Mouse (Mus musculus): ENCODE data around the gene Slfn5.
"Not testable (repeated sequence)": the region's sequence is repeated elsewhere in the genome, so short reads cannot be mapped to it uniquely, and the experiment has no call there.

Gene Slfn5

GRCm38 (mm10) chr11:82950736-82951481 is at the start of gene Slfn5:
TSS of gene Slfn5 (plus strand) at chr11:82951349.
- no peak for DNase-seq

DNA sequence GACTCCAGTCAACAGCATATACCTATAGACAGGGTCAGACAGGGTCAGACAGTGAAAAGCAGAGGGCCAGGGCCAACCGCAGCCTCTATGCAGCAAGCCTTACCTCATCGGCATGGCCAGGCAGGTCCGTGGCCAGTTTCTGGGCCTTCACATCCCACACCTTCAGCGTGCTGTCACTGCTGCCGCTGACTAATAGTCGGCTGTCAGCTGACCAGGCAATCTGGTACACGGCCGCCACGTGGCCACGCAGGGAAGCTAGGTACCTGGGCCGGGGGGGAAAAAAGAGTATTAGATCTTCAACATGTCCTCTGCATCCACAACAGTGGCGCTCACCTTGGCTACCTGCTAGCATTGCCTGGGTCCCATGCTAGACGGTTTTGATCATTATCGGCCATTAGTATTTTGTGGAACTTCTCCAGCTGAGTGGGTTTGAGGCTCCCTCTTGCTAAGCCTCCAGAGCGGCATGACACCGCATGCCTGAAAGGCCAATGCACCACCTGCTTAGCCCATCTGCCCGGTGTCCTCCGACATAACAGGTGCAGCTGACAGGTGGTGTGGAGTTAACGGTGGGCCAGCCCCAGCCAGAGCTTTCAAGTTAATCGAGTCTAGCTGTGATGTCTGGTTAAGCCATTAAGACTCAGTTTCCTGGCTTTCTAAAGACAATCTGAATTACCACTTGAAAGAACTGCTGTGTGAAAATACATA is 49.4 kb upstream of the Slfn5 start:
- DNase-seq: no peak

GRCm38 (mm10) chr11:82904952-82905351 is 46.2 kb upstream of the Slfn5 start:
- no peak for DNase-seq

- DNase-seq: no peak
Measured at GRCm38 (mm10) chr11:82905816-82906215, 45.3 kb upstream of the Slfn5 start.

- peak; percentile 98 for DNase-seq
Measured at GRCm38 (mm10) chr11:82907651-82908607, 43.2 kb upstream of the Slfn5 start, which contains the start of gene Nle1. TSS of gene Nle1 (minus strand) at chr11:82908411.

- no peak for DNase-seq
Measured at GRCm38 (mm10) chr11:82908608-82908989, 42.5 kb upstream of the Slfn5 start.

DNA sequence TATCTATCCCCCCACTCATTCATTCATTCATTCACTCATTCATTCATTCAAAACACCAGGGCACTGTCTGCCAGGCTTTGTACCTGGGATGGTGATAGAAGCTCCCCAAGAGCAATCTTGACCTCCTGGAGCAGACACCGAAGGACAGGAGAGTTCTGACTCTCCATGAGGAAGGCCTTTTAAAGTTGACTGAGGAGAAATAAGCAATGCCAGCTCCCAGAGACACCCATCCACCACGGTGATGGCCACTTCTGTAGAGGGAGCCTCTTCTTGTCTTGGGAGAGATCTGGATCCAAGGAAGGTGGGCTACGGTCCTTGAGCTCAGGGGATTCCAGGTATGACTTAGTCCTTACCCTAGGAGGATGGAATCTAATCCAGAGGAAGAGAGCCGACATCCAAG is 40.9 kb upstream of the Slfn5 start, which contains the start of gene Unc45b:
TSS of gene Unc45b (plus strand) at position 301 of the 400 bp plus-strand sequence.
- no peak for DNase-seq

- DNase-seq: no peak
Measured at GRCm38 (mm10) chr11:82910679-82911389, 40.3 kb upstream of the Slfn5 start.

DNA sequence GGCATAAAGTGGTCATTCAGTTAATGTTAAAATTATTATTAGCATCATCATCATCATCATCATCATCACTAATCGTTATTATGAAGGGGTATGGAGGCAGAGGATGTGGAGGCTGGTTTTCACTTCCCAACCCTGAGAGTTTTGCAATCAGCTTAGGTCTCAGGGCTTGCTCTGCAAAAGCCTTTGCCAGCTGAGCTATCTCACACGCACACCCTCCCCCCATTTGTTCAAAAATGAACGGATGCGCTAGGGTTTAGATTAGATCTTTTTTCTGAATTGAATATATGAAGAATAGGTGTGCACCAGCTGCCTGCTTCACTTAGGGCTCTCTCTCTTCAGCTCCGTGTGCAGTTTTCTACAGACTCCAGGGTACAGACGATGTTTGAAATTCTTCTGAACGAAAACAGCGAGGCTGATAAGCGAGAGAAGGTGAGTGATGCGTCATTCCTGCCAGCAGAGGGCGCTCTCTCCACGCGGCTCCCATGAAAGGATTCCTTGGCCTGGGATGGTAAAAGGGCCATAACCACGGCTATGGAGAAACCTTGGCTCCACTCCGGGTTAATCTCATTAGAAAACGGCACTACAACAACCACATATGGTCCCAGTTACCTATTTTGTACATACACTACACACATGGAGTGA is 36.3 kb upstream of the Slfn5 start:
- peak; percentile 83 for DNase-seq

GRCm38 (mm10) chr11:82920768-82921167 is 30.4 kb upstream of the Slfn5 start:
- no peak for DNase-seq

GRCm38 (mm10) chr11:82921691-82922090 is 29.5 kb upstream of the Slfn5 start:
- DNase-seq: no peak

GRCm38 (mm10) chr11:82923910-82924309 is 27.2 kb upstream of the Slfn5 start:
- not testable (repeated sequence) for DNase-seq

DNA sequence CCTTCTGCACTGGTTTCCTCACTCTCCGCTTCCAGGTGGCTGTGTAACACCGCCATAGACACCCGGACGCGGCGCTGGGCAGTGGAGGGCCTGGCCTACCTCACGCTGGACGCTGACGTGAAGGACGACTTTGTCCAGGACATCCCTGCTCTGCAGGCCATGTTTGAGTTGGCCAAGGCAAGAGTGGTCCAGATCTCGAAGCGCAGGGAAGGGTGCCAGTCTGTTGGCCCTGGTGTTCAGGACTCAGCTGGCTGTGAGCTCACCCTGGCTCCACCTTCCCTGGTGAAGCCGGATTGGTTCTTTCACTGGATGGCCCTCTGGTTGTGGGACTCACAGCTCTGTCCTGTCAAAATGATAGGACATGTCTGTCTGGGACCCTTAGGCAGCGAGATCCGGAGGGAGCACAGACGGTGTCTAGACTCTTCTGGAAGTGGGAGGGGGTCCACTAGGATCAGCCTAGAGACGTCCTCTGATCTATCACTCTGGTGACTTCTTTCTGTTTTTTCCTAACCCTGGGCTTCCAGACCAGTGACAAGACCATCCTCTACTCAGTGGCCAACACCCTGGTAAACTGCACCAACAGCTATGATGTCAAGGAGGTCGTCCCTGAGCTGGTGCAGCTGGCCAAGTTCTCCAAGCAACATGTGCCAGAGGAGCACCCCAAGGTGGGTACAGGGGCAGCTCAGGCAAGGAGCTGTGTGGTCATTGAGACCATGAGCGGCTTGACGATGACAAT is 22.1 kb upstream of the Slfn5 start:
- DNase-seq: no peak

GRCm38 (mm10) chr11:82929633-82929950 is 21.6 kb upstream of the Slfn5 start:
- DNase-seq: no peak

DNA sequence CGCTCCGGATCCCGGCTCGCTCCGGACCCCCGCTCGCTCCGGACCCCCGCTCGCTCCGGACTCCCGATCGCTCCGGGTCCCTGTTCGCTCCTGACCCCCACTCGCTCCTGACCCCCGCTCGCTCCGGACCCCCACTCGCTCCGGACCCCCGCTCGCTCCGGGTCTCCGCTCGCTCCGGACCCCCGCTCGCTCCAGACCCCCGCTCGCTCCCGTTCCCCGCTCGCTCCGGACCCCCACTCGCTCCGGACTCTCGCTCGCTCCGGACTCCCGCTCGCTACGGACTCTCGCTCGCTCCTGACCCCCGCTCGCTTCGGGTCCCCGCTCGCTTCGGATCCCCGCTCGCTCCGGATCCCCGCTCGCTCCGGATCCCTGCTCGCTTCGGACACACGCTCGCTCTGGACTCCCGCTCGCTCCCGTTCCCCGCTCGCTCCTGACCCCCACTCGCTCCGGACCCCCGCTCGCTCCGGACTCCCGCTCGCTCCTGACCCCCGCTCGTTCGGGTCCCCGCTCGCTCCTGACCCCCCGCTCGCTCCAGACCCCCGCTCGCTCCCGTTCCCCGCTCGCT is 20.7 kb upstream of the Slfn5 start:
- DNase-seq: not testable (repeated sequence)

DNA sequence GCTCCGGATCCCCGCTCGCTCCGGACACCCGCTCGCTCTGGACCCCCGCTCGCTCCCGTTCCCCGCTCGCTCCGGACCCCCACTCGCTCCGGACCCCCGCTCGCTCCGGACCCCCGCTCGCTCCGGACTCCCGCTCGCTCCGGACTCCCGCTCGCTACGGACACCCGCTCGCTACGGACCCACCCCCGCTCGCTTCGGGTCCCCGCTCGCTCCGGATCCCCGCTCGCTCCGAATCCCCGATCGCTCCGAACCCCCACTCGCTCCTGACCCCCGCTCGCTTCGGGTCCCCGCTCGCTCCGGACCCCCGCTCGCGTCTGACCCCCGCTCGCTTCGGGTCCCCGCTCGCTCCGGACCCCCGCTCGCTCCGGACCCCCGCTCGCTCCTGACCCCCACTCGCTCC is 20.0 kb upstream of the Slfn5 start:
- not testable (repeated sequence) for DNase-seq

- not testable (repeated sequence) for DNase-seq
Measured at GRCm38 (mm10) chr11:82931671-82932450, 19.3 kb upstream of the Slfn5 start.

DNA sequence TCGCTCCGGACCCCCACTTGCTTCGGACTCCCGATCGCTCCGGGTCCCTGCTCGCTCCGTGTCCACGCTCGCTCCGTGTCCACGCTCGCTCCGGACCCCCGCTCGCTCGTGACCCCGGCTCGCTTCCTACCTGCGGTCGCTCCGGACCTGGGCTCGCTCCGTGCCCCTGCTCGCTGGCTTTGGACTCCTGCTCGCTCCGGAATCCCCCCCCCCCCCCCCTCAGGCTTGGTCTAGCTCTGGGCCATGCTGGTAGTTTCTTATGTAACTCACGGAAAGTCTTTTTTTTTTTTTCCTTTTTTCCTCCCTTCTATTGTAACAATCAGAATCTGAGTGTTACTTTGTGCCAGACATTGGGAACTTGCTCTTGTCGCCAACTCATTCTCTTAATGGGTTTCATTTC is 18.0 kb upstream of the Slfn5 start:
- no peak for DNase-seq

DNA sequence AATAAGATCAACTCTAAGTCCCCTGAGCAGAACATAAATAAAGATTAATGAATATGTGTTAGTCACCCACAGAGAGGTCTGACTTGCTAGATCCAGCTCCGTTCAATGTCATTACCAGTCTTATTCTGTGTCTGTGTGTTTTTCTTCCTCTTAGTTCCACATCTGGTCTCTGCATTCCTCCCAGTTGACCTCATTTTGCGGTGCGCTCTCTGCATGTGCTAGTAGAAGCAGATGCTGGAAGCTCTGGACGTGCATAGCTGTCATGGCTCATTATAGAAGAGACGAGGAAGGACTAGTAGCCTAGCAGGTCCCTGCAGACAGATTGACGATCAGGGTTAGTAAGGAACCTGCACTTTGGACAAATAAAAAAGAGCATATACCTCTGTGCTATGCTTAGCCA is 7.8 kb upstream of the Slfn5 start:
- no peak for DNase-seq

DNA sequence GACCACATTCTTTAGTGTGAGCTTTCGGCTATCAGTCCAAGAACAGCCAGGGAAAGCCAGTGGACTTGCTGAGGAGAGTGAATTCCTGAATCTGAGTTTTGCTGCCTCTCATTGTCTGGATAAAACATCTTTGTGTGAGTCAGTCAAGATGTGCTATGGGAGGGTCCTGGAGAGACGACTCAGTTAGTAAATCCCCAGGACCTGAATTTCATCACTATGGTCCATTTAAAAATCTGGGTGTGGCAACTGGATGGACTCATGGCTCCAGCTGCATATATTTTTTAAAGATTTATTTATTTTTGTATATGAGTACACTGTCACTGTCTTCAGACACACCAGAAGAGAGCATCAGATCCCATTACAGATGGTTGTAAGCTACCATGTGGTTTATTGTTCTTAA is 5.5 kb upstream of the Slfn5 start:
- DNase-seq: no peak

Measured in right cerebral cortex, postnatal 4 days (tissue).